Comparison of ENCODE assay signal across 8 mouse cellular contexts in the genomic region with DNA sequence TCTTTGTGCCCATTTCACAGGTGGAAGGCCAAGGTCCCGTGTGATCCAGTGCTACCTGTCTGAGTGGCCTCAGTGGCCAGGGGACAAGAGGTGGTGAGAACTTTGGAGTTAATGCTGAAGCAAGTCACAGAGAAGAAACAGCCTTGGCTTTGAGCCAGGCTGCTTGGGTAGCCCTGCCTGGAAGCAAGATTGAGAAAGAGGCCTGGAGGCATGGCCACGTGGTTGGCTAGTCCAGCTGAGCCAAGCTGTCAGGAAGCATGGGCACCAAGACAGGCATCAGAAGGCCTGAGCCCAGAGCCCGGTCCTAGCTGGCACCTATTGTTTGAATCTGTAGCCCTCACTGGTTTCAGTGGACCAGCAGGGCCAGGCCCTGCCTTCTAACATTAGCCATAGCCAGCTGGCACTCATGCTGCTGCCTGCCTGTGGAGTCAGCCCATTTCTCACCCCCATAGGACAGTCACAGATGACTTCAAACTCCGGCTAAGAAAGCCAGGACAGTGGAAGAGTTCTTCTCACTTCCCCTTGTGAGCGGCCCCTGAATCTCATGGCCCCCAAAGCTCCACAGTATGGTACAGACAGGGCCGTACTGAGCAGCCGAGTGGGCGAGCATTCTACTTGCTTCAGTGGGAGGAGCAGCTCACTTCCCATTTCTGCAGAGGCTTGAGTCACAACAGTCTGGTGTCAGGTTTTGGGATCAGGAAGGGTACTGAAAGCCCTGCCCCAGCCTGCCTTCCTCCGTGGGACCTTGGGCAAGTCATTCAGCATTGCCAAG. TPM values are rescaled to one million over a fixed set of nuclear protein-coding genes. Genes with fewer than 3 reads are reported as not detected.
DNase-seq lines count a peak whose midpoint lies in the region; ATAC-seq lines count a peak whose summit lies in the region.

No protein-coding gene starts in this region.

- H3K36me3 ChIP-seq in heart, embryonic 12.5 days, result peaks cover 21% of the 10 kb centered on the region
- H3K36me3 ChIP-seq in megakaryocyte, embryonic 14.5 days (replicated peaks; ENCODE audit: low read length), result peaks cover 53% of the 10 kb centered on the region

- H3K4me3 ChIP-seq in heart, embryonic 12.5 days, result no peak overlapping the region
- peak overlapping the region; percentile 13 for H3K4me3 ChIP-seq in megakaryocyte, embryonic 14.5 days (replicated peaks)

- WGBS in heart, embryonic 12.5 days, result 70% methylated on average over 9 of the region's 9 CpGs

- no peak for ATAC-seq in heart, embryonic 12.5 days (ENCODE audit: insufficient number of reproducible peaks, low FRiP score)
- ATAC-seq in common myeloid progenitor, adult 5-6 weeks (replicated peaks; ENCODE audit: low read depth, poor library complexity, severe bottlenecking), result peak; percentile 51
- ATAC-seq in hematopoietic stem cell, adult 5-6 weeks (replicated peaks in 1 of 2; ENCODE audit: insufficient read depth in 1 of 2, low FRiP score in 2 of 2, low TSS enrichment in 1 of 2, low read depth in 1 of 2, poor library complexity in 2 of 2, severe bottlenecking in 2 of 2), result peak; percentile 34 to 38

- no peak overlapping the region for H3K4me2 ChIP-seq in heart, embryonic 12.5 days

- H3K9ac ChIP-seq in heart, embryonic 12.5 days, result no peak overlapping the region

- H3K9me3 ChIP-seq in heart, embryonic 12.5 days (replicated peaks), result no peaks in the 10 kb centered on the region
- no peaks in the 10 kb centered on the region for H3K9me3 ChIP-seq in megakaryocyte, embryonic 14.5 days

- intact Hi-C loops in left cerebral cortex, postnatal 14 days (cut with DNase I), result no loop called here

- no peaks in the 10 kb centered on the region for H3K27me3 ChIP-seq in heart, embryonic 12.5 days (replicated peaks)
- H3K27me3 ChIP-seq in megakaryocyte, embryonic 14.5 days (replicated peaks), result no peaks in the 10 kb centered on the region

- peak; percentile 70 for DNase-seq in heart, adult 9 months (ENCODE audit: low spot score in 2 of 2)
- peak; percentile 73 for DNase-seq in MEL-GATA-1-ER (ENCODE audit: extremely low read depth, low read depth)
- peak; percentile 74 to 78 for DNase-seq in left cerebral cortex, postnatal 14 days (ENCODE audit: low spot score in 2 of 2)
- DNase-seq in thymus, postnatal 25 days, result peak; percentile 31

- H3K27ac ChIP-seq in heart, embryonic 12.5 days (ENCODE audit: poor library complexity, severe bottlenecking), result no peak overlapping the region

- H3K4me1 ChIP-seq in heart, embryonic 12.5 days (replicated peaks), result peaks cover 17% of the 10 kb centered on the region
- H3K4me1 ChIP-seq in megakaryocyte, embryonic 14.5 days, result peaks cover 93% of the 10 kb centered on the region

RNA-seq across cellular contexts. Expression of a gene that starts 11.4 kb away (rescaled TPM):
- polyA plus RNA-seq in heart, embryonic 12.5 days (2016; fragmentation: Nextera tagmentation; extraction: Ambion mirVana), result 0.80 and 1.3 TPM in 2 replicates
- total RNA-seq in common myeloid progenitor, adult 5-6 weeks (2017), result 8.1 and 9.6 TPM in 2 replicates
- total RNA-seq in hematopoietic stem cell, adult 5-6 weeks (2017), result 7.0 and 11.4 TPM in 2 replicates
- 1 to 10 TPM in 1 of 2 experiments, under 1 TPM in 1; 0.51 to 1.2 TPM for total RNA-seq in left cerebral cortex, postnatal 14 days (2021)
- polyA plus RNA-seq in megakaryocyte, embryonic 14.5 days (2012; ENCODE audit: insufficient read depth, low replicate concordance), result 19.3 and 20.5 TPM in 2 replicates

RNA-seq across cellular contexts. Expression of a gene that starts 31.3 kb away (rescaled TPM):
- 48.7 and 53.3 TPM in 2 replicates for polyA plus RNA-seq in heart, embryonic 12.5 days (2016; fragmentation: Nextera tagmentation; extraction: Ambion mirVana)
- 43.8 and 44.0 TPM in 2 replicates for total RNA-seq in common myeloid progenitor, adult 5-6 weeks (2017)
- 44.0 and 68.0 TPM in 2 replicates for total RNA-seq in hematopoietic stem cell, adult 5-6 weeks (2017)
- total RNA-seq in left cerebral cortex, postnatal 14 days (2021), result 100 to 1,000 TPM; 125 to 144 TPM
- 41.3 and 52.8 TPM in 2 replicates for polyA plus RNA-seq in megakaryocyte, embryonic 14.5 days (2012; ENCODE audit: insufficient read depth, low replicate concordance)

RNA-seq across cellular contexts. Expression of a gene that starts 49.8 kb away (rescaled TPM):
- 20.6 and 22.6 TPM in 2 replicates for polyA plus RNA-seq in heart, embryonic 12.5 days (2016; fragmentation: Nextera tagmentation; extraction: Ambion mirVana)
- 22.0 and 27.8 TPM in 2 replicates for total RNA-seq in common myeloid progenitor, adult 5-6 weeks (2017)
- total RNA-seq in hematopoietic stem cell, adult 5-6 weeks (2017), result 26.7 and 36.9 TPM in 2 replicates
- total RNA-seq in left cerebral cortex, postnatal 14 days (2021), result 10 to 100 TPM; 10.9 to 12.5 TPM
- 4.0 and 10.9 TPM in 2 replicates for polyA plus RNA-seq in megakaryocyte, embryonic 14.5 days (2012; ENCODE audit: insufficient read depth, low replicate concordance)

RNA-seq across cellular contexts. Expression of a gene that starts 50.8 kb away (rescaled TPM):
- 0.17 and 0.18 TPM in 2 replicates for polyA plus RNA-seq in heart, embryonic 12.5 days (2016; fragmentation: Nextera tagmentation; extraction: Ambion mirVana)
- total RNA-seq in common myeloid progenitor, adult 5-6 weeks (2017), result not detected in 2 replicates
- total RNA-seq in hematopoietic stem cell, adult 5-6 weeks (2017), result not detected in 2 replicates
- total RNA-seq in left cerebral cortex, postnatal 14 days (2021), result under 1 TPM in 1 of 2 experiments, not detected in 1; 0.15 TPM
- polyA plus RNA-seq in megakaryocyte, embryonic 14.5 days (2012; ENCODE audit: insufficient read depth, low replicate concordance), result not detected in 2 replicates
